Mouse (Mus musculus) G1E (cell line): Measurements from ENCODE around the gene Adamtsl3. TPM values are rescaled to one million over a fixed set of nuclear protein-coding genes. Genes with fewer than 3 reads are reported as not detected.

Experiments used
- ATAC-seq: 2 replicates; pipeline ENCODE4 v1.8.0; 2016; ENCODE audit warnings: mild to moderate bottlenecking; ENCODE audit not compliant: insufficient number of reproducible peaks, poor library complexity, low FRiP score, severe bottlenecking; ENCODE audit errors: extremely low read depth
- DNase-seq: peaks from one replicate; pipeline ENCODE4 v3.0.0; 2012; ENCODE audit warnings: low spot score
- H3K27me3 ChIP-seq: 2 replicates; pipeline ENCODE4 v1.6.1; 2012; ENCODE audit warnings: mild to moderate bottlenecking, low read length, inconsistent platforms; ENCODE audit not compliant: insufficient read depth
- H3K36me3 ChIP-seq: replicated peaks from 2 replicates; pipeline ENCODE3; 2012; ENCODE audit warnings: mild to moderate bottlenecking, inconsistent platforms
- H3K4me1 ChIP-seq: 2 replicates; pipeline ENCODE4 v1.6.1; 2012; ENCODE audit warnings: low read depth, low read length, inconsistent platforms, mixed read lengths; ENCODE audit not compliant: insufficient read depth
- H3K4me3 ChIP-seq: 2 replicates; pipeline ENCODE4 v1.5.1; 2012; ENCODE audit warnings: low read depth, mild to moderate bottlenecking, inconsistent platforms, low read length, moderate library complexity, mixed read lengths
- H3K9me3 ChIP-seq: replicated peaks from 2 replicates; pipeline ENCODE4 v1.6.1; 2012; ENCODE audit warnings: inconsistent platforms
- CTCF ChIP-seq: IDR thresholded peaks from 2 replicates; pipeline ENCODE4 v1.5.1; 2012; ENCODE audit warnings: low read depth, low read length, inconsistent platforms, mixed read lengths
- GATA1 ChIP-seq: IDR thresholded peaks from 2 replicates; pipeline ENCODE4 v1.6.1; 2012; ENCODE audit warnings: borderline replicate concordance, low read length, inconsistent platforms, mixed read lengths
- GATA2 ChIP-seq: IDR thresholded peaks from 2 replicates; pipeline ENCODE4 v1.6.1; 2012; ENCODE audit warnings: low read depth, low read length, inconsistent platforms, borderline replicate concordance
- POLR2AphosphoS5 ChIP-seq: IDR thresholded peaks from 2 replicates; pipeline ENCODE4 v1.6.1; 2012; ENCODE audit warnings: low read depth, low read length, inconsistent platforms; ENCODE audit not compliant: insufficient replicate concordance
- TAL1 ChIP-seq: conservative IDR thresholded peaks from 2 replicates; pipeline ENCODE4 v1.6.1; 2012; ENCODE audit warnings: low read depth, low read length, inconsistent platforms, mixed read lengths
- polyA plus RNA-seq: library from polyadenylated mRNA; stranded (reverse); fragments of >175 nt; gene quantifications from 2 replicates; pipeline ENCODE4 v1.2.3, GENCODE M21; 2012
- total RNA-seq, 2 experiments: library from RNA; stranded (forward) in 1 of 2; stranded (reverse) in 1 of 2; fragments of 200-1000 nt in 1 of 2; fragments of >200 nt in 1 of 2; fragmentation: Nextera tagmentation in 1 of 2; gene quantifications; 2 replicates each; pipeline ENCODE4 v1.2.3; 2014 to 2017

Gene Adamtsl3
- total and polyA plus RNA-seq, 3 experiments = 0.49 TPM; not detected in 2

GRCm38 (mm10) chr7:82423602-82424001 is 88.1 kb downstream of the Adamtsl3 start:
- no peak overlapping the region for H3K4me3 ChIP-seq
- H3K36me3 ChIP-seq = no peaks in the 10 kb centered on the region
- ATAC-seq (no peak), DNase-seq (no peak)
- no peaks in the 10 kb centered on the region for H3K27me3 ChIP-seq
- TF ChIP-seq GATA2 (no peak), TAL1 (no peak), POLR2AphosphoS5 (no peak)
- no peaks in the 10 kb centered on the region for H3K4me1 ChIP-seq
- H3K9me3 ChIP-seq = peaks cover 12% of the 10 kb centered on the region

GRCm38 (mm10) chr7:82424281-82424680 is 88.8 kb downstream of the Adamtsl3 start:
- ATAC-seq = no peak

GRCm38 (mm10) chr7:82425374-82425773 is 89.9 kb downstream of the Adamtsl3 start:
- no peak for TF ChIP-seq GATA2
- TF ChIP-seq GATA1 = no peak
- no peak for TF ChIP-seq CTCF
- no peak for TF ChIP-seq POLR2AphosphoS5
- TF ChIP-seq TAL1 = no peak
- H3K9me3 ChIP-seq = peaks cover 6% of the 10 kb centered on the region
- ATAC-seq = no peak
- H3K36me3 ChIP-seq = no peaks in the 10 kb centered on the region
- no peak overlapping the region for H3K4me3 ChIP-seq
- no peak for DNase-seq
- no peaks in the 10 kb centered on the region for H3K4me1 ChIP-seq
- H3K27me3 ChIP-seq = no peaks in the 10 kb centered on the region

More at GRCm38 (mm10) chr7:82424281-82424680, 88.8 kb downstream of the Adamtsl3 start:
- Histone ChIP-seq H3K4me3 (no peak overlapping the region), H3K4me1 (no peaks in the 10 kb centered on the region), H3K27me3 (no peaks in the 10 kb centered on the region), H3K9me3 (peaks cover 11% of the 10 kb centered on the region), H3K36me3 (no peaks in the 10 kb centered on the region)
- DNase-seq = no peak
- TF ChIP-seq CTCF = no peak
- TF ChIP-seq POLR2AphosphoS5 = no peak
- TF ChIP-seq TAL1 = no peak
- no peak for TF ChIP-seq GATA2
- TF ChIP-seq GATA1 = no peak

GRCm38 (mm10) chr7:82429447-82429846 is 94.0 kb downstream of the Adamtsl3 start:
- no peak for TF ChIP-seq TAL1
- no peak for TF ChIP-seq GATA1
- no peak for TF ChIP-seq POLR2AphosphoS5
- no peak for TF ChIP-seq GATA2
- no peak for TF ChIP-seq CTCF
- H3K9me3 ChIP-seq = no peaks in the 10 kb centered on the region; the same call in 1 of the 2 replicates
- no peaks in the 10 kb centered on the region for H3K27me3 ChIP-seq
- no peak overlapping the region for H3K4me3 ChIP-seq
- H3K36me3 ChIP-seq = no peaks in the 10 kb centered on the region
- no peaks in the 10 kb centered on the region for H3K4me1 ChIP-seq
- DNase-seq (no peak), ATAC-seq (no peak)

GRCm38 (mm10) chr7:82431572-82431971 is 96.1 kb downstream of the Adamtsl3 start:
- H3K36me3 ChIP-seq = no peaks in the 10 kb centered on the region
- TF ChIP-seq GATA1 (no peak), GATA2 (no peak), POLR2AphosphoS5 (no peak), TAL1 (no peak)

GRCm38 (mm10) chr7:82433226-82433625 is 97.7 kb downstream of the Adamtsl3 start:
- Histone ChIP-seq H3K27me3 (no peaks in the 10 kb centered on the region), H3K4me1 (no peaks in the 10 kb centered on the region), H3K9me3 (no peaks in the 10 kb centered on the region; the same call in 1 of the 2 replicates), H3K4me3 (no peak overlapping the region), H3K36me3 (no peaks in the 10 kb centered on the region)
- no peak for ATAC-seq
- no peak for DNase-seq
- TF ChIP-seq GATA2 = no peak
- no peak for TF ChIP-seq CTCF
- TF ChIP-seq TAL1 = no peak
- no peak for TF ChIP-seq GATA1
- TF ChIP-seq POLR2AphosphoS5 = no peak

More at GRCm38 (mm10) chr7:82431572-82431971, 96.1 kb downstream of the Adamtsl3 start:
- ATAC-seq (no peak), DNase-seq (no peak)
- no peaks in the 10 kb centered on the region for H3K4me1 ChIP-seq
- no peak overlapping the region for H3K4me3 ChIP-seq
- no peaks in the 10 kb centered on the region for H3K27me3 ChIP-seq
- H3K9me3 ChIP-seq = no peaks in the 10 kb centered on the region; the same call in 1 of the 2 replicates
